Mouse (Mus musculus) neural tube, embryonic 15.5 days (tissue): ENCODE results near the gene Ap3b2. TPM values are rescaled to one million over a fixed set of nuclear protein-coding genes. Genes with fewer than 3 reads are reported as not detected.
A peak's percentile ranks its signal among the peaks of the same experiment; 100 is the strongest.

Experiments
- ATAC-seq: fragments of 200-750 bp; cut with Nextera tagmentation; 2 replicates; pipeline ENCODE4 v1.8.0; 2017; ENCODE audit warnings: mild to moderate bottlenecking, moderate TSS enrichment, moderate library complexity; ENCODE audit not compliant: low FRiP score
- H3K27ac ChIP-seq: fragments of 300-500 bp; sonication (generic); replicated peaks from 2 replicates; pipeline ENCODE4 v1.5.1; 2015; ENCODE audit warnings: mild to moderate bottlenecking, inconsistent platforms
- H3K27me3 ChIP-seq: fragments of 300-500 bp; sonication (generic); replicated peaks from 2 replicates; pipeline ENCODE4 v1.6.1; 2015; ENCODE audit warnings: inconsistent platforms
- H3K36me3 ChIP-seq: fragments of 300-500 bp; sonication (generic); 2 replicates; pipeline ENCODE4 v1.6.1; 2015; ENCODE audit warnings: inconsistent platforms
- H3K4me1 ChIP-seq: fragments of 300-500 bp; sonication (generic); 2 replicates; pipeline ENCODE4 v1.6.1; 2015; ENCODE audit warnings: inconsistent platforms
- H3K4me2 ChIP-seq: fragments of 300-500 bp; sonication (generic); 2 replicates; pipeline ENCODE4 v1.6.1; 2015; ENCODE audit warnings: inconsistent platforms, mild to moderate bottlenecking, moderate library complexity
- H3K4me3 ChIP-seq: fragments of 300-500 bp; sonication (generic); replicated peaks from 2 replicates; pipeline ENCODE4 v1.5.1; 2015; ENCODE audit warnings: mild to moderate bottlenecking, inconsistent platforms
- H3K9ac ChIP-seq: fragments of 300-500 bp; sonication (generic); replicated peaks from 2 replicates; pipeline ENCODE4 v1.6.1; 2015; ENCODE audit warnings: mild to moderate bottlenecking, inconsistent platforms
- H3K9me3 ChIP-seq: fragments of 300-500 bp; sonication (generic); replicated peaks from 2 replicates; pipeline ENCODE4 v1.6.1; 2016; ENCODE audit warnings: inconsistent platforms
- WGBS: fragments of 180-500 bp; shearing (Covaris S2); methylation state at CpG from one replicate; pipeline ENCODE4 v1.1.7; 2015; ENCODE audit warnings: mixed read lengths; 5-methylcytosine and 5-hydroxymethylcytosine counted together
- polyA plus RNA-seq: library from polyadenylated mRNA; unstranded; fragments of >200 nt; fragmentation: Nextera tagmentation; extraction: Ambion mirVana; gene quantifications from 2 replicates; pipeline ENCODE4 v1.2.1, GENCODE M21; 2015

Ap3b2 gene
- polyA plus RNA-seq, result 118 and 147 TPM in 2 replicates

- no peaks in the 10 kb centered on the region for H3K36me3 ChIP-seq
- peaks cover 38% of the 10 kb centered on the region for H3K4me1 ChIP-seq
- peak within 1 kb of the TSS; percentile 98 for H3K27ac ChIP-seq
- no peaks in the 10 kb centered on the region for H3K27me3 ChIP-seq
- peak within 1 kb of the TSS; percentile 67 for H3K4me2 ChIP-seq
- peak within 1 kb of the TSS; percentile 92 for H3K4me3 ChIP-seq
- peak; percentile 96 for ATAC-seq
- peak within 1 kb of the TSS; percentile 91 for H3K9ac ChIP-seq
- no peaks in the 10 kb centered on the region for H3K9me3 ChIP-seq
- WGBS, result under 1% methylated on average over 57 of the region's 57 CpGs
Observed at GRCm38 (mm10) chr7:81493331-81494021, at the start of gene Ap3b2. Gene Ap3b2, minus strand, starts transcription at chr7:81493925.

GRCm38 (mm10) chr7:81542934-81543333 is 49.2 kb upstream of the Ap3b2 start:
- H3K4me1 ChIP-seq, result no peaks in the 10 kb centered on the region
- H3K27ac ChIP-seq, result no peak overlapping the region
- H3K9me3 ChIP-seq, result no peaks in the 10 kb centered on the region
- H3K36me3 ChIP-seq, result no peaks in the 10 kb centered on the region
- no peaks in the 10 kb centered on the region for H3K27me3 ChIP-seq
- no peak for ATAC-seq
- no peak overlapping the region for H3K9ac ChIP-seq
- 91% methylated on average over 8 of the region's 8 CpGs for WGBS
- H3K4me2 ChIP-seq, result no peak overlapping the region
- no peak overlapping the region for H3K4me3 ChIP-seq

GRCm38 (mm10) chr7:81541924-81542524 is 48.3 kb upstream of the Ap3b2 start:
- H3K27me3 ChIP-seq, result no peaks in the 10 kb centered on the region
- no peak overlapping the region for H3K4me3 ChIP-seq
- no peak for ATAC-seq
- no peak overlapping the region for H3K27ac ChIP-seq
- no peaks in the 10 kb centered on the region for H3K9me3 ChIP-seq
- WGBS, result 84% methylated on average over 7 of the region's 7 CpGs
- H3K36me3 ChIP-seq, result no peaks in the 10 kb centered on the region
- no peaks in the 10 kb centered on the region for H3K4me1 ChIP-seq
- no peak overlapping the region for H3K4me2 ChIP-seq
- H3K9ac ChIP-seq, result no peak overlapping the region

- WGBS, result 72% methylated on average over 1 of the region's 1 CpGs
- no peaks in the 10 kb centered on the region; the same call in 1 of the 2 replicates for H3K36me3 ChIP-seq
- no peaks in the 10 kb centered on the region for H3K9me3 ChIP-seq
- H3K4me3 ChIP-seq, result no peak overlapping the region
- no peak overlapping the region for H3K4me2 ChIP-seq
- no peak overlapping the region for H3K27ac ChIP-seq
- no peak overlapping the region for H3K9ac ChIP-seq
- H3K27me3 ChIP-seq, result no peaks in the 10 kb centered on the region
- H3K4me1 ChIP-seq, result no peaks in the 10 kb centered on the region
- ATAC-seq, result no peak
Observed at GRCm38 (mm10) chr7:81540999-81541398, 47.3 kb upstream of the Ap3b2 start.

GRCm38 (mm10) chr7:81539565-81539964 is 45.8 kb upstream of the Ap3b2 start:
- H3K36me3 ChIP-seq, result peaks cover 10% of the 10 kb centered on the region
- no peaks in the 10 kb centered on the region for H3K4me1 ChIP-seq
- WGBS, result 15% methylated on average over 2 of the region's 2 CpGs
- no peak overlapping the region for H3K4me2 ChIP-seq
- H3K4me3 ChIP-seq, result no peak overlapping the region
- no peaks in the 10 kb centered on the region for H3K27me3 ChIP-seq
- no peaks in the 10 kb centered on the region for H3K9me3 ChIP-seq
- no peak for ATAC-seq
- no peak overlapping the region for H3K27ac ChIP-seq
- no peak overlapping the region for H3K9ac ChIP-seq

- Histone ChIP-seq H3K9ac (no peak overlapping the region), H3K27ac (no peak overlapping the region), H3K36me3 (peaks cover 24% of the 10 kb centered on the region), H3K9me3 (no peaks in the 10 kb centered on the region), H3K4me3 (no peak overlapping the region), H3K27me3 (no peaks in the 10 kb centered on the region), H3K4me2 (no peak overlapping the region), H3K4me1 (no peaks in the 10 kb centered on the region)
- ATAC-seq, result no peak
- 77% methylated on average over 2 of the region's 2 CpGs for WGBS
Observed at GRCm38 (mm10) chr7:81538070-81538675, 44.4 kb upstream of the Ap3b2 start.

- Histone ChIP-seq H3K4me2 (no peak overlapping the region), H3K27ac (no peak overlapping the region), H3K27me3 (no peaks in the 10 kb centered on the region), H3K4me1 (no peaks in the 10 kb centered on the region), H3K4me3 (no peak overlapping the region), H3K9me3 (no peaks in the 10 kb centered on the region), H3K36me3 (peaks cover 41% of the 10 kb centered on the region), H3K9ac (no peak overlapping the region)
- 94% methylated on average over 4 of the region's 4 CpGs for WGBS
- ATAC-seq, result no peak
Observed at GRCm38 (mm10) chr7:81536478-81536877, 42.8 kb upstream of the Ap3b2 start.

GRCm38 (mm10) chr7:81531462-81531861 is 37.7 kb upstream of the Ap3b2 start:
- Histone ChIP-seq H3K9ac (no peak overlapping the region), H3K4me1 (no peaks in the 10 kb centered on the region), H3K4me2 (no peak overlapping the region), H3K9me3 (no peaks in the 10 kb centered on the region), H3K27me3 (no peaks in the 10 kb centered on the region), H3K27ac (no peak overlapping the region), H3K36me3 (peaks cover 69% of the 10 kb centered on the region), H3K4me3 (no peak overlapping the region)
- 95% methylated on average over 1 of the region's 1 CpGs for WGBS
- no peak for ATAC-seq

GRCm38 (mm10) chr7:81528918-81529317 is 35.2 kb upstream of the Ap3b2 start:
- H3K4me3 ChIP-seq, result no peak overlapping the region
- no peaks in the 10 kb centered on the region for H3K9me3 ChIP-seq
- H3K9ac ChIP-seq, result no peak overlapping the region
- H3K27me3 ChIP-seq, result no peaks in the 10 kb centered on the region
- peaks cover 53% of the 10 kb centered on the region for H3K36me3 ChIP-seq
- 94% methylated on average over 8 of the region's 8 CpGs for WGBS
- peaks cover 11% of the 10 kb centered on the region for H3K4me1 ChIP-seq
- H3K4me2 ChIP-seq, result no peak overlapping the region
- H3K27ac ChIP-seq, result no peak overlapping the region
- ATAC-seq, result no peak

GRCm38 (mm10) chr7:81523663-81524017 is 29.9 kb upstream of the Ap3b2 start:
- Histone ChIP-seq H3K4me1 (peaks cover 19% of the 10 kb centered on the region), H3K9me3 (no peaks in the 10 kb centered on the region), H3K4me2 (peak overlapping the region; percentile 58), H3K27me3 (no peaks in the 10 kb centered on the region), H3K27ac (peak overlapping the region; percentile 98), H3K9ac (peak overlapping the region; percentile 72), H3K4me3 (peak overlapping the region; percentile 69), H3K36me3 (peaks cover 3% of the 10 kb centered on the region; the same call in 1 of the 2 replicates)
- 8% methylated on average over 13 of the region's 13 CpGs for WGBS
- peak; percentile 54 for ATAC-seq

- H3K36me3 ChIP-seq, result no peaks in the 10 kb centered on the region; the same call in 1 of the 2 replicates
- peak overlapping the region; percentile 69 for H3K4me3 ChIP-seq
- H3K27me3 ChIP-seq, result no peaks in the 10 kb centered on the region
- peak overlapping the region; percentile 98 for H3K27ac ChIP-seq
- peaks cover 19% of the 10 kb centered on the region for H3K4me1 ChIP-seq
- peak; percentile 99 for ATAC-seq
- H3K4me2 ChIP-seq, result peak overlapping the region; percentile 58
- no peaks in the 10 kb centered on the region for H3K9me3 ChIP-seq
- H3K9ac ChIP-seq, result peak overlapping the region; percentile 72
- WGBS, result under 1% methylated on average over 31 of the region's 31 CpGs
Observed at GRCm38 (mm10) chr7:81523008-81523662, 29.4 kb upstream of the Ap3b2 start.
